Mouse (Mus musculus) hematopoietic stem cell, adult 5-6 weeks (primary cell): ENCODE data around the gene Slxl1. TPM values are rescaled to one million over a fixed set of nuclear protein-coding genes. Genes with fewer than 3 reads are reported as not detected.
"Not testable (repeated sequence)": the region's sequence is repeated elsewhere in the genome, so short reads cannot be mapped to it uniquely, and the experiment has no call there.

Experiments used
- ATAC-seq, 2 experiments: fragments of 125-278 bp in 1 of 2; replicated peaks in 1 of 2; 2 replicates each; pipeline ENCODE4 v1.8.0; 2016 to 2017; ENCODE audit warnings: inconsistent platforms in 2 of 2, mild to moderate bottlenecking in 2 of 2, moderate number of reproducible peaks in 2 of 2, low read depth in 1 of 2, moderate TSS enrichment in 1 of 2; ENCODE audit not compliant: low FRiP score in 2 of 2, poor library complexity in 2 of 2, severe bottlenecking in 2 of 2, insufficient read depth in 1 of 2, low TSS enrichment in 1 of 2
- total RNA-seq: library from RNA; stranded (forward); fragments of 172-1452, 232-1000 nt; gene quantifications from 2 replicates; pipeline ENCODE4 v1.2.3, GENCODE M21; 2017

The Slxl1 gene
- total RNA-seq: not detected in 2 replicates

GRCm38 (mm10) chrX:55226576-55226975, at the start of gene Slxl1:
Gene Slxl1, plus strand, starts transcription at chrX:55226876.
- not testable (repeated sequence) for ATAC-seq
